Comparison of ENCODE assay signal across 14 mouse cellular contexts in genomic region chr3:126660986-126661385, GRCm38 (mm10).
DNase-seq lines count a peak whose midpoint lies in the region; ATAC-seq and TF ChIP-seq lines count a peak whose summit lies in the region.
"Had no signal": no experiment of that assay in that cellular context is flagged by ENCODE, and none has a peak within 500 bp of the region (broad histone marks: within the 10 kb centered on the region; RNA-seq: fewer than 3 reads in every experiment).

No protein-coding gene starts in this region.

- H3K4me3 ChIP-seq in heart, embryonic 14.5 days (ENCODE audit: control insufficient read depth in 1 of 2, insufficient read depth in 1 of 2, low read depth in 1 of 2, low read length in 2 of 2): no peak overlapping the region
- H3K4me3 ChIP-seq in C2C12 (ENCODE audit: insufficient read depth, poor library complexity, severe bottlenecking): no peak overlapping the region
- H3K4me3 ChIP-seq in lung, embryonic 16.5 days (ENCODE audit: low read length): no peak overlapping the region
- no peak overlapping the region for H3K4me3 ChIP-seq in forebrain, embryonic 16.5 days (replicated peaks; ENCODE audit: low read length)
- H3K4me3 ChIP-seq: embryonic facial prominence, embryonic 13.5 days; forebrain, embryonic 15.5 days; hindbrain, embryonic 10.5 days; limb, embryonic 13.5 days had no signal

- H3K4me2 ChIP-seq in heart, embryonic 14.5 days (ENCODE audit: low read length): peak overlapping the region; percentile 23
- no peak overlapping the region for H3K4me2 ChIP-seq in lung, embryonic 16.5 days (ENCODE audit: low read depth, low read length)
- H3K4me2 ChIP-seq in forebrain, embryonic 16.5 days (ENCODE audit: low read length): no peak overlapping the region
- H3K4me2 ChIP-seq: embryonic facial prominence, embryonic 13.5 days; forebrain, embryonic 15.5 days; limb, embryonic 13.5 days had no signal

- ATAC-seq in heart, embryonic 14.5 days (ENCODE audit: insufficient number of reproducible peaks, insufficient read depth, low FRiP score, low read depth): no peak
- peak; percentile 75 for ATAC-seq in lung, embryonic 16.5 days (ENCODE audit: low read depth)
- ATAC-seq in forebrain, embryonic 16.5 days: no peak
- ATAC-seq: forebrain, embryonic 15.5 days had no signal

- H3K79me2 ChIP-seq in C2C12 (ENCODE audit: control insufficient read depth, insufficient read depth): peaks cover 94% of the 10 kb centered on the region

- H3K27ac ChIP-seq in heart, embryonic 14.5 days (replicated peaks in 1 of 2; ENCODE audit: control insufficient read depth in 1 of 2, insufficient read depth in 1 of 2, low read depth in 2 of 2, low read length in 2 of 2): peak overlapping the region; percentile 89 to 90
- H3K27ac ChIP-seq in lung, embryonic 16.5 days (ENCODE audit: low read length): peak overlapping the region; percentile 65
- no peak overlapping the region for H3K27ac ChIP-seq in forebrain, embryonic 16.5 days (ENCODE audit: low read length)
- H3K27ac ChIP-seq: embryonic facial prominence, embryonic 13.5 days; forebrain, embryonic 15.5 days; hindbrain, embryonic 10.5 days; limb, embryonic 13.5 days had no signal

- peaks cover 52% of the 10 kb centered on the region for H3K79me3 ChIP-seq in C2C12 (ENCODE audit: low read depth)

- no peaks in the 10 kb centered on the region for H3K27me3 ChIP-seq in heart, embryonic 14.5 days (ENCODE audit: control insufficient read depth, insufficient read depth, low read length)
- H3K27me3 ChIP-seq in C2C12 (ENCODE audit: control insufficient read depth, insufficient read depth, insufficient read length): no peaks in the 10 kb centered on the region
- H3K27me3 ChIP-seq in lung, embryonic 16.5 days (ENCODE audit: control insufficient read depth, insufficient read depth, low read depth, low read length): no peaks in the 10 kb centered on the region
- H3K27me3 ChIP-seq in forebrain, embryonic 16.5 days (replicated peaks; ENCODE audit: control insufficient read depth, insufficient read depth, low read length): no peaks in the 10 kb centered on the region
- H3K27me3 ChIP-seq: embryonic facial prominence, embryonic 13.5 days; forebrain, embryonic 15.5 days; limb, embryonic 13.5 days had no signal

- 24% methylated on average over 6 of the region's 6 CpGs for WGBS in heart, embryonic 14.5 days
- 57% methylated on average over 6 of the region's 6 CpGs for WGBS in lung, embryonic 16.5 days
- 89% methylated on average over 6 of the region's 6 CpGs for WGBS in forebrain, embryonic 16.5 days

- no peaks in the 10 kb centered on the region for H3K9me3 ChIP-seq in heart, embryonic 14.5 days (ENCODE audit: control insufficient read depth, low read length)
- no peaks in the 10 kb centered on the region for H3K9me3 ChIP-seq in lung, embryonic 16.5 days (ENCODE audit: control insufficient read depth, low read length)
- H3K9me3 ChIP-seq in forebrain, embryonic 16.5 days (ENCODE audit: control insufficient read depth, low read length): no peaks in the 10 kb centered on the region
- H3K9me3 ChIP-seq: embryonic facial prominence, embryonic 13.5 days; forebrain, embryonic 15.5 days; hindbrain, embryonic 10.5 days; limb, embryonic 13.5 days had no signal

- H3ac ChIP-seq in C2C12 (ENCODE audit: control insufficient read depth, insufficient read length, low read depth): no peak overlapping the region

- peak overlapping the region; percentile 28; the same call in 1 of the 2 replicates for H3K9ac ChIP-seq in heart, embryonic 14.5 days (ENCODE audit: low read length)
- no peak overlapping the region for H3K9ac ChIP-seq in lung, embryonic 16.5 days (ENCODE audit: low read length)
- H3K9ac ChIP-seq in forebrain, embryonic 16.5 days (replicated peaks; ENCODE audit: low read depth, low read length): no peak overlapping the region
- H3K9ac ChIP-seq: embryonic facial prominence, embryonic 13.5 days; forebrain, embryonic 15.5 days; limb, embryonic 13.5 days had no signal

- peaks cover 25 to 62% of the 10 kb centered on the region in 2 experiments for H3K4me1 ChIP-seq in heart, embryonic 14.5 days (ENCODE audit: control insufficient read depth in 2 of 2, insufficient read depth in 2 of 2, low read length in 2 of 2)
- H3K4me1 ChIP-seq in lung, embryonic 16.5 days (replicated peaks; ENCODE audit: control insufficient read depth, insufficient read depth, low read length): peaks cover 16% of the 10 kb centered on the region
- H3K4me1 ChIP-seq in forebrain, embryonic 16.5 days (replicated peaks; ENCODE audit: control insufficient read depth, insufficient read depth, low read length): peaks cover 3% of the 10 kb centered on the region; the same call in 1 of the 2 replicates
- H3K4me1 ChIP-seq: forebrain, embryonic 15.5 days had no signal

- no peaks in the 10 kb centered on the region for H3K36me3 ChIP-seq in heart, embryonic 14.5 days (ENCODE audit: control insufficient read depth, insufficient read depth, low read length)
- H3K36me3 ChIP-seq in C2C12 (ENCODE audit: control insufficient read depth, insufficient read depth): peaks cover 11% of the 10 kb centered on the region
- H3K36me3 ChIP-seq in lung, embryonic 16.5 days (ENCODE audit: control insufficient read depth, insufficient read depth, low read length): no peaks in the 10 kb centered on the region
- no peaks in the 10 kb centered on the region for H3K36me3 ChIP-seq in forebrain, embryonic 16.5 days (ENCODE audit: control insufficient read depth, insufficient read depth)
- H3K36me3 ChIP-seq: embryonic facial prominence, embryonic 13.5 days; forebrain, embryonic 15.5 days; hindbrain, embryonic 10.5 days; limb, embryonic 13.5 days had no signal

- DNase-seq in heart, adult 18-20 months: no peak
- DNase-seq in Muller cell, postnatal 12 days (ENCODE audit: inconsistent ontology term): peak; percentile 62
- DNase-seq in cerebellum, postnatal 25 days: no peak
- no peak for DNase-seq in layer of hippocampus, postnatal 36 days
- DNase-seq: cerebellum, postnatal 10 days; kidney, adult 18-20 months had no signal

- TF ChIP-seq CTCF in C2C12 (IDR thresholded peaks at IDR 0.05; ENCODE audit: control insufficient read depth, insufficient read depth, insufficient read length): no peak

TF ChIP-seq in C2C12, 6 proteins besides CTCF, POLR2A, EP300 and RAD21:
- TF ChIP-seq MYOG (IDR thresholded peaks at IDR 0.05; ENCODE audit: control insufficient read depth, extremely low read depth, insufficient read length) (no peak), FOSL1 (IDR thresholded peaks at IDR 0.05; ENCODE audit: insufficient read depth, low read length, poor library complexity, severe bottlenecking) (peak; percentile 65), CEBPB (IDR thresholded peaks at IDR 0.05; ENCODE audit: low read depth) (peak; percentile 45)
